Mouse (Mus musculus): ENCODE data around the gene Csmd2. TPM values are rescaled to one million over a fixed set of nuclear protein-coding genes. Genes with fewer than 3 reads are reported as not detected.

Gene Csmd2
- total RNA-seq, 2 experiments from 2014 or later = not detected

DNA sequence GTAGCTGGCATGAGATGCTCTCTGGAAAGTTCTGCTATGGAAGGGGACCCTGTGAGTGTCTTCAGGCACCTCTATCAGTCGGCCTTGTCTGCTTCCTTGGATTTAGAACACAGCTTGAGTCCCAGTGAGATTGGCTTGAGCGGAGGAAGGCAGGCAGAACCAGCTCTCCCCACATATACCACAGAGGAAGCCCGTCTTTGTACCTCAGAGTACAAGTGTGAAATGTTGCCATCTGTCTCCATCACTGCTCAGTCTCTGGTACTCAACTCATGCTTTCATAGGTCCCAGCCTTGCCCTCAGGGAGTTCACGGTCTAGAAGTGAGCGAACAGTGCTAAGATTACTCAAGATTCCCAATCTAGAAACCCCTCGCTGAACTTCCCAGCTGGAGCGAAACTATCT, 352.8 kb downstream of the Csmd2 start:
- DNase-seq = no peak

DNA sequence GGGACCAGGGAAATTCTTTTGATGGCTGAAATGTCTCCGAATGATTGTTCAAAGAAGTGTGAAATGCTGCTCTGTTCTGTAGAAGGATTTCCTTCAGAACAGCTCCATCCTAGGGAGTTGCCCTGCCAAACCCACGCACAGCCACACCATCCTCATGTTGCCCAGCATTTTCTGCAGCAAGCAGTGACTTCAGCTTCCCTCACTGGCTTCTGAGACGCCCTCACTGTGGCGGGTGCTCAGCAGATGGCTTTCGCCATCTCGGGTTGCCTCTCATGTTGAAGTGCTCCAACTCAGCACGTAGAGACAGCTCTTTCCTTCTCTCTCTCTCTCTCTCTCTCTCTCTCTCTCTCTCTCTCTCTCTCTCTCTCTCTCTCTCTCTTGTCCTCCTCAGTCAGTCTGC, 353.7 kb downstream of the Csmd2 start:
- DNase-seq = no peak

- DNase-seq = no peak
Observed at GRCm38 (mm10) chr4:128342208-128342607, 354.6 kb downstream of the Csmd2 start.

GRCm38 (mm10) chr4:128358751-128359150, 371.1 kb downstream of the Csmd2 start:
- no peak for DNase-seq

DNA sequence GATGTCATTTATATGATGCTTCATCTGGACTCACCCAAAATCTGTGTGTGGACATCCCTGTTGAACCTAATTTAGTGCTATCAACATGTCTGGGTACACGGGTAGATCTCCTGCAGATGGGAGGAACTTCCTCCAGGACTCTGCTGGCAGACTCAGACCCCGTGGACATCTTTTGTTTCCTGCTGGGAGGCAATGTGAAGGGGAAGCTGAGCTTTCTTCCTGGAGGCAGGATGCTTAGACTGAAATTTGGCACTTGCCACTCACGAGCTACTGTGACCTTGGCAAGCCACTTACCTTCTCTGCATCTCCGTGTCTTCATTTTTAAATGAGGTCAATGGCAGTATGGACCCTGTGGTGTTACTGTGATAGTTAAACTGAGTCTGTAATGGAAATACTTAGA, 378.2 kb downstream of the Csmd2 start:
- DNase-seq = no peak

DNA sequence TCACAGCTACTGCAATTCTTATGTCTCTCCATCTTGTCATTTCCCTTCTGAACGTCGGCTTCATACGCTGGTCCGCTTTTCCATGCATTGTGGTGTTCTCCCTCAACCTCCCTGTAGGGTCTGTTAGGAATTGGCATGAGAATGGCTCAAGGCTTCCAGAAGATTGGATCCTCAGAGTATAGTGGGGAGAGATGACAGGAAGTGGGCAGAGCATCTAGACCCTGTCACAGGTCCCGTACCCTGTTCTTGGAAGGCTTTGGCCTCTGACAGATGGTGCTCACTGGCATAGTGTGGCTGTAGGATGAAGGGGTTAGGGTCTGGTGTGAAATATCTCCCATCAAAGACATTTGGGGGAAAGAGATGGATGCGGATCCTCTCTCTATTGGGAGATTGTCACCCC, 380.4 kb downstream of the Csmd2 start:
- no peak for DNase-seq

DNA sequence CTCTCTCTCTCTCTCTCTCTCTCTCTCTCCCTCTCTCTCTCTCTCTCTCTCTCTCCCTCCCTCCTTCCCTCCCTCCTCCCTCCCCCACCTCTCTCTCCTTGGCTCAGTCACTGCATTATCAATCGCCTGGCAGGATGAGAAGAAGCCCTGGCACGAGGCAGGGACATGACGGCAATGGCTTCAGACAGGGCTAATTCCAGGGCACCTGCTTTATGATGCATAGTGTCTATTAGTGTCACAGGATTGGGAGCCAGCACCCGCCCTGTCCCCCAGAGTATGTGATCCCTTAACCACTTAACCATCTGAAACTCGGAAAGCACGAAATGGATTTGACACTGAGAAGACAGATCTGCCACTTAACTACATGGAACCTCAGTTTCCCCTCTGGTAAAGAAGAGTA, 384.1 kb downstream of the Csmd2 start:
- no peak for DNase-seq

GRCm38 (mm10) chr4:128373196-128373595, 385.5 kb downstream of the Csmd2 start:
- no peak for DNase-seq

- no peak for DNase-seq
Observed at GRCm38 (mm10) chr4:128374051-128374450, 386.4 kb downstream of the Csmd2 start.

DNA sequence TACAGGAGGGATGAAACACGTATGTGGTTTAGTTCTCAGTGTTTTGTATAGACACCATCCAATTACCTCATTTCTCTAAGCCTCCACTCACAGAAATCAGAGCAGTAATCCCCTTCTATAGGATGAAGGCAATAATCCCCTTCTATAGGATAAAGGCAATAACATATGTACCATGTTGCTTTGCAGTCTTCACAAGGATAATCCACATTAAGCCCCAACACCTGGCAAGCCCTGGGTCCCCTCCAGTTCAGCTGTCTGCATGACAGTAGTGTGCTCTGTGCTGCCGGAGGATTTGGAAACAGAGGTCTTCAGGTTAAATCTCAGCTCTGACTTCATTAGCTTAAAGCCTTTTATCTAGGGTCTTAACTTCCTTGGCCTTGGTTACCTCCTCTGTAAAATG, 391.3 kb downstream of the Csmd2 start:
- DNase-seq = no peak

DNA sequence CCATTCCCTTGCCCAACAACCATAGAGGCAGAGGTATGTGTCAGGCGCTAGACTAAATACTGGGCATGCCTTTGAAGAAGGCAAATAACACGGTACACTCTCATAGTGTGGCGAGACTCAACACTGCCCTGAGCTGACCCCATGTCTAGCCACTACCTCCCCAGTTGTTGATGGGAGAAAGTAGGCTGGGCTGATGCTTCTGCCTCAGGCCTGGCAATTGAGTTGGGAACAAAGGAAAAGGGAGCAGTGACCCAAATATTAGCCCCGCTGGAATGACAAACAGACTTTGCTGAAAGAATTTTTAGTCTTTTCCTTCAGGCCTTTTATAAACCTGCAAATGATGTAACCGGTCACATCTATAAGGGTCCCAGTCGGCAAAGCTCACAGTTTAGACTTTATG, 393.7 kb downstream of the Csmd2 start:
- DNase-seq = no peak

DNA sequence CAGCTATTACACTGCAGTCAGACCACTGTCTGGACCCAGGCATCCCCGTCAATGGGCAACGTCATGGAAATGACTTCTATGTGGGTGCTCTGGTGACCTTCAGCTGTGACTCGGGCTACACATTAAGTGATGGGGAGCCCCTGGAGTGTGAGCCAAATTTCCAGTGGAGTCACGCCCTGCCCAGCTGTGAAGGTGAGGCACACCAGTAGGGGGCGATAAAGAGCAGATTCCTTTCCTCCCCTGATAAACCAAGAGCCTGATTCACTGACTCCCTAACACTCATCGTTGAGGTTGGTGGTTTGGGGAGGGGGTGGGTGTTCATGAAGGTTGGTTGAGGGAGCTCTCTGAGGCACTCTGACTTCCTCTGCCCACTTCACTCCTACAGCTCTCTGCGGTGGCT, 396.1 kb downstream of the Csmd2 start:
- no peak for DNase-seq

GRCm38 (mm10) chr4:128391484-128391883, 403.8 kb downstream of the Csmd2 start:
- no peak for DNase-seq

- no peak for DNase-seq
Observed at GRCm38 (mm10) chr4:128392279-128392678, 404.6 kb downstream of the Csmd2 start.

- no peak for DNase-seq
Observed at GRCm38 (mm10) chr4:128393864-128394263, 406.2 kb downstream of the Csmd2 start.

DNA sequence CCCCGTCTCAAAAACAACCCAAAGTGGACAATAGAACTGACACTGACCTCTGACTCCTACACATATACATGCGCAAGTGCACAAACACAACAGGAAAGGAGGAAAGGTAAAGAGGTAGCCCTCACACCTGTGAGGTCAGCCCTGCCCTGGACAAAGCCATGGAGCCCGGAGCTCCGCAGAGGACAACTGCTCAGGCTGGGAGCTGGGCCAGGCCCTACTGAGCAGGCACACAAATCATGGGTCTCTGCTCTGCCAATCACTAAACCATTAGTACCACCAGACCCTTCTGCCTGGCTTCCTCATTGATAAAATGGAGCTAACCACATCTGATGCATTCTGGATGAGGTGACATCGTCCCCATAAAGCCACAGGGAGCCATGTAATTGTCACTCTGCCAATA, 409.0 kb downstream of the Csmd2 start:
- no peak for DNase-seq

DNA sequence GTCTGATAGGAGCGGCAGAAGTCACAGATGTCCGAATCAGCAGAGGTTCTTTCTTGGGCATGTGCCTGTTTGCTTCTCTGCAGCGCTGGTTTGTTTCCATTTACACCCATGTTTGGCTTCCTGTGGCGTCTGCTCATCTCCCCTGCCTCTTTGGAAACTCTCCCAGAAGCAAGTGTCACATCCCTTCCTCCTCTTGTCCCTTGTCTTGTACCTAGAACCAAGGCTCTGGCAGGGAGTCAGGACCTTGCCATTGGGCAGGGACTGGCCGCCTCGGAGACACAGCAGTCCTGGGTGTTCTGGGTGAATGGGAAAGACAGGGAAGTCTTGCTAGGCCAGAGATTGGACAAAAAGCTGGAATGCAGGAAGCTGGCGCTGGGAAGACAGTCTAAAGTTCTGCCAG, 410.1 kb downstream of the Csmd2 start:
- no peak for DNase-seq

DNA sequence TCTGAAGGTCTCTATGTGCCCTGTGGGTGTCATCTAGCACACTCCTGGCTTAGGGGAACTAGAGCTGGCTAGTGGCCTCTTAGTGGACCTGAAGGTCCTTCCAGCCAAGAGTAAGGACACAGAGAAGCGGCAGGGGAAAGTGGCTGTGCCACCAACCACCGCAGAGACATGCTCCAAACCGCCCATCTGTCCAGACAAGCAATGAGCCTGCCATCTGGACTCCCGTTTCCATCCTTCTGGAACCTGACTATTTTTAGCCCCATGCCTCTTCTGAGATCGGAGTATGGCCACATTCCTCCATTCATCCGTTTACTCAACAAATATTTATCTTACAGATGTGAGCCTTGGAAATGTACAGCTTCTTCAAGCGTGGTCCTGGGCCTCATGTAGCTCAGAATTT, 411.3 kb downstream of the Csmd2 start:
- DNase-seq = no peak

GRCm38 (mm10) chr4:128400016-128400415, 412.4 kb downstream of the Csmd2 start:
- DNase-seq = no peak

- no peak for DNase-seq
Observed at GRCm38 (mm10) chr4:128401591-128401990, 413.9 kb downstream of the Csmd2 start.

- DNase-seq = no peak
Observed at GRCm38 (mm10) chr4:128402706-128403105, 415.0 kb downstream of the Csmd2 start.

DNA sequence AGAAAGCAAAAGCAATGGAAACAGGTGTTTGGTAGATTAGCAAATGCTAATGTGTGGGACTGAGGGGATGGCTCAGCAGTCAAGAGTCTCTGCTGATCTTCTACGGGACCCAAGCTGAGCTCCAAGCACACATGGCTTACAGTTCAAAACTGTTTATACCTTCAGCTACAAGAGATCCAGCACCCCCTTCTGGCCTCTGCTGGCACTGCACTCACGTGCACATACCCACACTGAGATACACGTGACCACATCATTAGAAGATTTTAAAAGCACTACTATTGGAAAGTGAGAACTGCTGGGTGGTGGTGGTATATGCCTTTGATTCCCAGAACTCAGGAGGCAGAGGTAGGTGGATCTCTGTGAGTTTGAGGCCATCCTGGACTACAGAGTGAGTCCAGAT, 417.9 kb downstream of the Csmd2 start:
- no peak for DNase-seq

DNA sequence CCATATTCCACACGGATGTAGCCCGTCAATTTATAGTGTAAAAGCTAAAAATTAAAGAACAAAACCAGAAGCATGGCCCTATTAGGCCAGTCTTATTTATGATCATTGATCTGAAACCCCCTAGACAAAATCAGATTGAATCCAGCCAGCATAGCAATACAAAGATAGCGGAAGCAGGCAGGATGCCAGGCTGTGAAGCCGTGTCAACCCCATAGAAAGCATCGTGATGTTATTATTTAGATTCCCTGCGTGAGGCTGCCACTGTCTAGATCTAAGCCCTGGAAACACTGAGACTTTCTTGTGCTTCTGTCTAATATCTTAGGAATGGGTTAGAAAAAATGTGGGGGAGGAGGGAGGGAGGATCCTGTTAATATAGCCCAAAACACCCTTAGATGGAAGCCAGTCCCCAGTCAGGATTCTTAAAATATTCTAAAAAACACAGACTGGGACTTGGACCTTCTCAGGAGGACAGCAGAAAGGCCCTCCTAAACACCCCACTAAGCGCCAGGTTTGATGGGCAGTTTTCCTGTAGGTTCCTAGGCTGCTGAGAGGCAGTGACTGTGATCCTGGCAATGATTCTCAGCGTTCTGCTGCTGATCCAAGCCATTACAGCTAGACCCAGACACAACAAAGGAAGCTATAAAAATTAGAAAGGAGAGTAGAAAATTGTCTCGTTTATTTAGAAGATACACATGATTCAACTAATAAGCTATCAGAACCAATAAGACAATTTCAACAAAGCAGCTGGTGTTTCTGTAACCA, 419.6 kb downstream of the Csmd2 start:
- no peak for DNase-seq

- DNase-seq = no peak
Observed at GRCm38 (mm10) chr4:128411941-128412630, 424.4 kb downstream of the Csmd2 start.

All from gastrocnemius, postnatal 25 days (tissue).